Mouse (Mus musculus) urinary bladder, postnatal 25 days (tissue): ENCODE measurements at regions not wholly inside any gene's neighbourhood (a gene's known extent, or its start where the extent isn't known, plus 50 kb on each side); places are given as distances from the start of the nearest gene placed in this dataset.
A peak's percentile ranks its signal among the peaks of the same experiment; 100 is the strongest.

ENCODE experiments used
- DNase-seq: peaks from one replicate; pipeline ENCODE4 v3.0.0; 2022; ENCODE audit warnings: low spot score

DNA sequence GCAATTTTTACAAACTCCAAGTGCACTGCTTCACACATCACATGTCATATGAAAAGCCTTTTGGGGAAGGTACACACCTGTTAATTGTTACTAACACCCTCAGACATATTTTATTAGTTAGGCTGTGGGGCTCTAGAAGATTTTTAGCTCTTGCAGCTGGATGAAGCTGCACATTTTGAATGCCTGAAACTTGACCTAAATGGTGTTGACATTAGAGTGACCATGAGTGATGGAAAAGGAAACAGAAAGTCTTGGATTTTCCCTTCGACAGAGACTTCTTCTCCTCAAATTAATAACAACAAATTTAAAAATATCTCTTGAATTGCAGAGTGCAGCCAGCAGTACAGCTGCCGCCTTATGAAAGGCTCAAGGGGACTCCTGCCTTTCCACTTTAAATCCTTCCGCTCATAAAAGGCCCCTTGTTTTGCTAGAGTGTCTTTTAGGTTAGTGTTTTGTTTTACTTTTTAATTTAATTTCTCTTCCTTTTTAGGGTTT lies 259.7 kb downstream of the Trim52 start:
- no peak for DNase-seq

DNA sequence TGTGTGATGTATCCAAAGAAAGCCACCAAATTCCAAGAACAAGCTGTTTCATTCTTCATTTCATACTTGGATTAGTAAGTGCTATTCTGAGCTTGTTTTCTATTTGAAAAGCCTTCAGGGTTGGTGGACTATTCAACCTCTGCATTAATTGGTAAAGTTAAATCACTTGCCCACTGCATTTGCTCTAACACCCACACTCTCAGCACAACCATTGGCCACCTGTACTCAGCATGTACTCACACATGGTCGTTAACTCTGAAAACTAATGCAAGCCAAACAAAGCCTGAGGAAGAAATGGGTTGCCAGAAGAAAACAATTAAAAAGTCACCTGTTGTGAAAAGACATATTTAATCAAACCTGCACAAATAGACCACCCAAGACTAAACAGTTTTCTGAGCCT lies 267.5 kb downstream of the Trim52 start:
- DNase-seq, result no peak

DNA sequence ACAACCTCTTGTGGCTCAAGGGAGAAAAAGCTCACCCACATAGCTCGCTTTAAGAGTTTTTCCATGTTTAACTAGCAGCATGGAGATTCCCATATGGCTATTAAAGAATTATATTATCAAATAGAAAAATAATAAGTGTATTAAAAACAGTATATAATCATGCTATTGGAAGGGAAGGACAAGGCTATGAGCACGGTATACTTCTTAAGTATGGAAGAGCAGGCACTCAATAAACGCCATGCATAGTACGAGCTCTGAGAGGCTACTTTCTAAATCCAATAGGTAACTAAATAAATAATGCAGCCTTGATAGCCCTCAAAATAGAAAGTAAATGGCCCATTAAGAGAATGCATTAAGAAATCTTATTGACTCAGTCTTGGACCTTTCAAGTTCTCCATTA lies 273.6 kb downstream of the Trim52 start:
- DNase-seq, result no peak

DNA sequence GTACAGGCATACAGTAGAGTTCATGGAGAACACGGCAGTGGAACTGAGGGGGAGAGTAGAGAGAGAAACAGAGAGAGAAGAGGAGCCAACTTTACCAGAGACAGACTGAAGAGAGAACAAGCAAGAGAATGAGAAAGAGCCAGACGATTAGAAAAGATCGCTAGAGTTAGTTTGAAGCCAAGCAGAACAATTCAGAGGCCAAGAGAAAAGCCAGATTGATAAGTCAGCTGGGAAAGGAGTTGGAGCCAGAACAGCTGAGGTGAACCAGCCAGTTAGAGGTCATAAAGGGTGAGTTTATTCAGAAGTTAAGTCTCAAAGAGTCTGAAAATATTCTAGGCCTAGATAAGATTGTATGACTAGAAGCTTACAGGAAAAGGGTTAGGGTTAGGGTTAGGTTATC lies 281.7 kb downstream of the Trim52 start:
- DNase-seq, result no peak

DNA sequence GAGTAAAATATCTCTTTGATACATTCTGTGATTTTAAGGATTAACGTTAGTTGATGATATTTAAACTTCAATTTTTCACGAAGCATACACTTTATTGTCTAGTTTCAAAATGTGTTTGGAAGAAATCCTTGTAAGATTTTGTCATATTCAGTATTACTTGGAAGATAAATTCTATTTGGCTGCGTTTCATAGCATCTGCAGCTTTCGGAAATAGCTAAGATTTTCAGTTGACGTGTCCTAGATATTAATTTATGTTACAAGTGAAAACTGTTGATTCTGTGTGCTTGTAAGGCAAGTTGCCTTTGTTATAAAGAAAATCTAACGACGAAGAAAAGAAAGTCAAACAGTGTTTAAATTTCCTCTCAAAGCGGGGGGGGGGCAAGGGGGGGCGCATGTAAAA lies 284.5 kb downstream of the Trim52 start:
- no peak for DNase-seq

- peak; percentile 12 for DNase-seq
These were observed 288.0 kb downstream of the Trim52 start for GRCm38 (mm10) chr14:106393978-106394377.

- DNase-seq, result no peak
These were observed 307.0 kb downstream of the Trim52 start for GRCm38 (mm10) chr14:106412917-106413558.

DNA sequence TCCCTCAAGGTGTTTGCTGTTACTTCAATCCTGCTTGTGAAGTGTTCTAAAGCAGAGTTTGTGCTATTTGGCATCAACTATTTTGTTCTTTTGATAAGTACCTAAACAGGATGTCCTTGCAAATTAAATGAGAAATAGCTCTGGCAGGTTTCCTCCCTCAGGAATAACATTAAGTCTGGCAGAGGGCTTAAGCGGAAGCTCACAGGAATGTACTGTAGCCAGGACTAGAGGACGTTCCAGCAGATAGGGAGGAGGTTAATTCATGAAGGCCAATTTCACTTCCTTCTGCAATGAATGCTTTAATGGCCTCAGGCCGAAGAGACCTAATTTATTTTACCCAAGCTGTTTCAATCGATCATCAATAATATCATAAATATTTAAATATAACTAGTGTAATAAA lies 318.7 kb downstream of the Trim52 start:
- no peak for DNase-seq

GRCm38 (mm10) chr14:106428594-106428993 lies 322.6 kb downstream of the Trim52 start:
- DNase-seq, result no peak

- DNase-seq, result peak; percentile 41
These were observed 333.3 kb downstream of the Trim52 start for GRCm38 (mm10) chr14:106439282-106439681.

- DNase-seq, result no peak
These were observed 383.1 kb downstream of the Trim52 start for GRCm38 (mm10) chr14:106489074-106489473.

DNA sequence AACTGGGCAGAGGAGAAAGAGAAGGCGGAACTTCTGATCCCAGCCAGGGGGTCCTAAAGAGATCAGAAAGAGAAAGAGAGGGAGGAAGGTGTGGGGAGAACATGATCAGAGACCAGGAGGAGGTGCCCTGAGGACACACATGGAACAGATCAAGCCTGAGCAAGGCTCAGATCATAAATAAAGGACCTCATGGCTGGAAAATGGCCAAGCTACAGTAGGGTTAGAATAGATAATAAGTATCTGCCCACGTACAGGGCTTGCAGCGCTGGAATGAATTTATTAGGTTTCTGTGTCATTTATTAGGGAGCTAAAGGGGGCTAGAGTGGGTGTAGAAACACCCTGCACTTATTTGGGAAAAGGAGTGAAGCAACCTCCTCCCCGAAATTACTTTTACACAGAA lies 385.4 kb downstream of the Trim52 start:
- no peak for DNase-seq

DNA sequence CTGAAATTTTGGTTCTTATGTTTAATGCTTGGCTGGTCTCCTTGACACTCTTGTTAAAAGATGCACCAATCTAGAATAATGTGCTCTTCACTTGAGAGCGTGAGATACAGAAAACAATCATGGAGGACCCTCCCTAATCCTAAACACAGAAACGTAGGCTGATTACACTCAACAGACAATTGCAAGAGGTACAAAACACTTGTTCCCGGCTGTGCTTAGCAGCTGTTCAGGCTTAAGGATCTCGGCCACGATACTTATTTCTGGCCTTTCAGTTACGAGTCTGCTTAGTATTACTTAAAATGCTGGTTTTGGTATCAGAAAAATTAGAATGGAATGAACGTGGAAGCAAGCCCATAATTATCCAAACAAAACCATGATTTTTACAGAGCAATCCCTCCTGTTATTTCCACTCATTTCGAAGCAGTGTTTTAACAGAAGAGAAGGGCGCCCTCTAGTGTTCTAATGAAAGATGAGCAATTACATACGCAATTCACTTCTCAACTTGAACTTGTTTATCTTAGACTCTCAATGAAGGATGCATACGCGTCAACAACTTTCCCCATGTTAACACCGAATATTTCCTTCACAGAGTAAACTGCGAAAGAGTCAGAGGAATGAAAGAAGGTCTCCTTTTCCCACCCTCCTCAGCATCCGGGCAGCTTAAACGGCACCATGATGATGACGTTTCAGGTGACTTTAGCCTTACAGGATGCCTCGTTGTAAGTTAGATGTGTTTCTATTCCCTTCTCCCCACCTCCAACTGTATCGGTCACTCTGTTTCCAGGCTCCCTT lies 394.5 kb downstream of the Trim52 start:
- DNase-seq, result no peak

GRCm38 (mm10) chr14:106506921-106507320 lies 400.9 kb downstream of the Trim52 start:
- DNase-seq, result no peak

- DNase-seq, result no peak
These were observed 412.8 kb downstream of the Trim52 start for GRCm38 (mm10) chr14:106518552-106519358.

DNA sequence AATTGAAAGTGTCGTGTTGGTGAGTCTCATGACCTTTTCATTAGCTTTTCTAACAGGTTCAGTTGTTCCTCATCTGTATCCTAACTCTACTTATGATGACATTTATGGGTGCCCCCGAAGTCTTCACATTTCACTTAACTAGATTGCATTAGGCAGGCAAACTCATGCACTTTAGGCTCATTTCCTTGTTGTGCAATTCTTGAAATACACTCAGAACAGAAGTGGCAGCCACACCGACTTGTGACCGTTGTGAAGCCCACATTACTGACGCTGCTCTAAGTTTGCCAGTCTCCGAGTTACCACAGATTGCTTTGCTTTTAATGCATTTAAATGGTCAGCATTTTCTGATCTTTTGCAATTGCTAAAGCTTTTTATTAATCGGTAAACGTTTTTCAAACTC lies 414.8 kb downstream of the Trim52 start:
- no peak for DNase-seq

- no peak for DNase-seq
These were observed 444.2 kb downstream of the Trim52 start for GRCm38 (mm10) chr14:106550150-106550549.

GRCm38 (mm10) chr14:106579281-106579680 lies 473.3 kb downstream of the Trim52 start:
- no peak for DNase-seq

GRCm38 (mm10) chr14:106581886-106582285 lies 475.9 kb downstream of the Trim52 start:
- DNase-seq, result no peak

GRCm38 (mm10) chr14:106593352-106593751 lies 487.4 kb downstream of the Trim52 start:
- no peak for DNase-seq

DNA sequence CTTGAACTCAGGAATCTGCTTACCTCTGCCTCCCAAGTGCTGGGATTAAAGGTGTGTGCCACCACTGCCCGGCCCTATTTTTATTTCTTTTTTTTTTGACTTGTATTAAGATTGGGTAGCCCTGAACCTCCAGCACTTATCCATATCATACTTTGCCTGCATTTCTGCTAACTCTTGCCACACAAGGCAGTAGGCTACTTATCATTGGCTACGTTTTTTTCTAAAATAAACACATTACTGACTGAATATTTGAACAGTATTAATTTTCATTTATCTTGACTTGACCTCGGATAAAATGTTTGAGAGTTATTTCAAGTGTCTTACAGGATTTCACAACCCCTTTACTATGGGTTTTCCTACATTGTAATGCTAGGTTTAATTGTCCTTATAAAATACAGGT lies 488.0 kb downstream of the Trim52 start:
- DNase-seq, result no peak

- DNase-seq, result no peak
These were observed 501.0 kb downstream of the Trim52 start for GRCm38 (mm10) chr14:106607041-106607440.
